Mouse (Mus musculus) hindbrain, embryonic 14.5 days (tissue): ENCODE measurements around the gene Nkpd1. TPM values are rescaled to one million over a fixed set of nuclear protein-coding genes. Genes with fewer than 3 reads are reported as not detected.
A peak's percentile ranks its signal among the peaks of the same experiment; 100 is the strongest.

Experiments
- ATAC-seq: fragments of 200-750 bp; cut with Nextera tagmentation; 2 replicates; pipeline ENCODE4 v1.8.0; 2017; ENCODE audit warnings: moderate number of reproducible peaks, mild to moderate bottlenecking, moderate TSS enrichment, moderate library complexity; ENCODE audit not compliant: low FRiP score
- DNase-seq: peaks from one replicate; pipeline ENCODE4 v3.0.0-alpha.2; 2015; ENCODE audit warnings: low spot score
- H3K27ac ChIP-seq: fragments of 300-500 bp; sonication (generic); 2 replicates; pipeline ENCODE4 v1.5.1; 2014; ENCODE audit warnings: mild to moderate bottlenecking, moderate library complexity
- H3K27me3 ChIP-seq: fragments of 300-500 bp; sonication (generic); 2 replicates; pipeline ENCODE4 v1.6.1; 2014; ENCODE audit warnings: mild to moderate bottlenecking, low read length, mixed read lengths; ENCODE audit not compliant: control insufficient read depth, insufficient read depth
- H3K36me3 ChIP-seq: fragments of 300-500 bp; sonication (generic); replicated peaks from 2 replicates; pipeline ENCODE4 v1.6.1; 2014; ENCODE audit not compliant: control insufficient read depth, insufficient read depth
- H3K4me1 ChIP-seq: fragments of 300-500 bp; sonication (generic); replicated peaks from 2 replicates; pipeline ENCODE4 v1.6.1; 2014; ENCODE audit warnings: antibody characterized with exemption, low read length, mixed read lengths; ENCODE audit not compliant: control insufficient read depth, insufficient read depth
- H3K4me2 ChIP-seq: fragments of 300-500 bp; sonication (generic); replicated peaks from 2 replicates; pipeline ENCODE4 v1.6.1; 2014; ENCODE audit warnings: mild to moderate bottlenecking, moderate library complexity
- H3K4me3 ChIP-seq: fragments of 300-500 bp; sonication (generic); replicated peaks from 2 replicates; pipeline ENCODE4 v1.5.1; 2014; ENCODE audit warnings: mild to moderate bottlenecking, low read length
- H3K9ac ChIP-seq: fragments of 300-500 bp; sonication (generic); 2 replicates; pipeline ENCODE4 v1.6.1; 2014
- H3K9me3 ChIP-seq: fragments of 300-500 bp; sonication (generic); 2 replicates; pipeline ENCODE4 v1.6.1; 2016; ENCODE audit warnings: low read length; ENCODE audit not compliant: control insufficient read depth
- WGBS: fragments of 180-500 bp; shearing (Covaris S2); extraction: QIAGEN DNeasy Blood & Tissue Kit; methylation state at CpG from one replicate; pipeline ENCODE4 v1.1.7; 2014; 5-methylcytosine and 5-hydroxymethylcytosine counted together
- polyA plus RNA-seq: library from polyadenylated mRNA; unstranded; fragments of >200 nt; fragmentation: Nextera tagmentation; extraction: Ambion mirVana; gene quantifications from 2 replicates; pipeline ENCODE4 v1.2.1, GENCODE M21; 2014

Nkpd1 gene
- polyA plus RNA-seq, 1 experiment from 2014 or later: 0.98 TPM

- Histone ChIP-seq H3K4me1 (peaks cover 2% of the 10 kb centered on the region; the same call in 1 of the 2 replicates), H3K9ac (no peak overlapping the region), H3K27ac (no peak overlapping the region), H3K4me3 (no peak overlapping the region), H3K36me3 (no peaks in the 10 kb centered on the region), H3K4me2 (no peak overlapping the region), H3K9me3 (no peaks in the 10 kb centered on the region), H3K27me3 (no peaks in the 10 kb centered on the region)
- WGBS: 73% methylated on average over 4 of the region's 4 CpGs
- ATAC-seq (no peak), DNase-seq (no peak)
Observed at GRCm38 (mm10) chr7:19501658-19502057, 16.0 kb upstream of the Nkpd1 start.

- 40% methylated on average over 5 of the region's 5 CpGs for WGBS
- Histone ChIP-seq H3K27me3 (no peaks in the 10 kb centered on the region), H3K36me3 (no peaks in the 10 kb centered on the region), H3K4me3 (no peak overlapping the region), H3K9ac (no peak overlapping the region), H3K9me3 (no peaks in the 10 kb centered on the region), H3K4me2 (no peak overlapping the region), H3K4me1 (peaks cover 10% of the 10 kb centered on the region; the same call in 1 of the 2 replicates), H3K27ac (no peak overlapping the region)
- DNase-seq (peak; percentile 63), ATAC-seq (no peak)
Observed at GRCm38 (mm10) chr7:19503481-19504068, 14.1 kb upstream of the Nkpd1 start.

- H3K36me3 ChIP-seq: no peaks in the 10 kb centered on the region
Observed at GRCm38 (mm10) chr7:19506326-19506725, 11.3 kb upstream of the Nkpd1 start.

GRCm38 (mm10) chr7:19506969-19507611, 10.5 kb upstream of the Nkpd1 start:
- ATAC-seq (no peak), DNase-seq (peak; percentile 79)
- H3K9me3 ChIP-seq: no peaks in the 10 kb centered on the region
- H3K4me2 ChIP-seq: peak overlapping the region; percentile 97
- H3K27me3 ChIP-seq: no peaks in the 10 kb centered on the region
- H3K4me3 ChIP-seq: peak overlapping the region; percentile 65
- peak overlapping the region; percentile 73 for H3K27ac ChIP-seq
- H3K36me3 ChIP-seq: no peaks in the 10 kb centered on the region
- H3K9ac ChIP-seq: peak overlapping the region; percentile 69
- under 1% methylated on average over 69 of the region's 71 CpGs for WGBS
- peaks cover 17% of the 10 kb centered on the region for H3K4me1 ChIP-seq

More at GRCm38 (mm10) chr7:19506326-19506725, 11.3 kb upstream of the Nkpd1 start:
- H3K4me2 ChIP-seq: peak overlapping the region; percentile 97
- peak overlapping the region; percentile 65 for H3K4me3 ChIP-seq
- H3K9me3 ChIP-seq: no peaks in the 10 kb centered on the region
- H3K27me3 ChIP-seq: no peaks in the 10 kb centered on the region
- H3K27ac ChIP-seq: no peak overlapping the region
- DNase-seq: no peak
- WGBS: 21% methylated on average over 6 of the region's 6 CpGs
- ATAC-seq: no peak
- H3K9ac ChIP-seq: no peak overlapping the region
- H3K4me1 ChIP-seq: peaks cover 17% of the 10 kb centered on the region

GRCm38 (mm10) chr7:19507612-19507981, 10.0 kb upstream of the Nkpd1 start:
- H3K9me3 ChIP-seq: no peaks in the 10 kb centered on the region
- no peak for ATAC-seq

GRCm38 (mm10) chr7:19508150-19508923, 9.3 kb upstream of the Nkpd1 start, which contains the start of the genes Bloc1s3 and Trappc6a:
TSS of gene Bloc1s3 (minus strand) at chr7:19508367.
TSS of gene Trappc6a (plus strand) at chr7:19508395.
- Histone ChIP-seq H3K4me1 (peaks cover 17% of the 10 kb centered on the region), H3K4me2 (peak within 1 kb of the TSS; percentile 97), H3K36me3 (no peaks in the 10 kb centered on the region), H3K27me3 (no peaks in the 10 kb centered on the region), H3K9ac (peak within 1 kb of the TSS; percentile 69), H3K4me3 (peak within 1 kb of the TSS; percentile 65), H3K9me3 (no peaks in the 10 kb centered on the region), H3K27ac (peak within 1 kb of the TSS; percentile 73)
- ATAC-seq (peak; percentile 95), DNase-seq (peak; percentile 93)
- WGBS: under 1% methylated on average over 56 of the region's 56 CpGs

More at GRCm38 (mm10) chr7:19507612-19507981, 10.0 kb upstream of the Nkpd1 start:
- Histone ChIP-seq H3K4me3 (peak overlapping the region; percentile 65), H3K4me2 (peak overlapping the region; percentile 97), H3K36me3 (no peaks in the 10 kb centered on the region), H3K4me1 (peaks cover 17% of the 10 kb centered on the region), H3K27me3 (no peaks in the 10 kb centered on the region), H3K9ac (peak overlapping the region; percentile 69), H3K27ac (peak overlapping the region; percentile 73)
- DNase-seq: no peak
- WGBS: 5% methylated on average over 18 of the region's 18 CpGs

GRCm38 (mm10) chr7:19508924-19509568, 8.6 kb upstream of the Nkpd1 start:
- H3K27me3 ChIP-seq: no peaks in the 10 kb centered on the region
- H3K4me3 ChIP-seq: peak overlapping the region; percentile 65
- H3K4me2 ChIP-seq: peak overlapping the region; percentile 97
- ATAC-seq (peak; percentile 13), DNase-seq (peak; percentile 29)
- peak overlapping the region; percentile 71 for H3K27ac ChIP-seq
- 6% methylated on average over 15 of the region's 15 CpGs for WGBS
- peak overlapping the region; percentile 69 for H3K9ac ChIP-seq
- H3K36me3 ChIP-seq: no peaks in the 10 kb centered on the region
- H3K4me1 ChIP-seq: peaks cover 17% of the 10 kb centered on the region
- no peaks in the 10 kb centered on the region for H3K9me3 ChIP-seq

- WGBS: 93% methylated on average over 7 of the region's 7 CpGs
- peak overlapping the region; percentile 65 for H3K4me3 ChIP-seq
Observed at GRCm38 (mm10) chr7:19509786-19510185, 7.9 kb upstream of the Nkpd1 start.

More at GRCm38 (mm10) chr7:19509786-19510185, 7.9 kb upstream of the Nkpd1 start:
- no peaks in the 10 kb centered on the region for H3K27me3 ChIP-seq
- no peaks in the 10 kb centered on the region for H3K9me3 ChIP-seq
- no peaks in the 10 kb centered on the region for H3K36me3 ChIP-seq
- DNase-seq (no peak), ATAC-seq (no peak)
- peak overlapping the region; percentile 97 for H3K4me2 ChIP-seq
- H3K27ac ChIP-seq: no peak overlapping the region
- 0 out of 2 replicates have a peak overlapping the region, but pooled peaks have one; percentile 69 for H3K9ac ChIP-seq
- peaks cover 17% of the 10 kb centered on the region for H3K4me1 ChIP-seq
